Mouse (Mus musculus) left cerebral cortex, adult 8-10 months (tissue): ENCODE results near the gene Ptpn12. TPM values are rescaled to one million over a fixed set of nuclear protein-coding genes. Genes with fewer than 3 reads are reported as not detected.
"Not testable (repeated sequence)": the region's sequence is repeated elsewhere in the genome, so short reads cannot be mapped to it uniquely, and the experiment has no call there.

Experiments
- DNase-seq, 2 experiments: peaks; one replicate each; pipeline ENCODE4 v3.0.0; 2022; ENCODE audit warnings: low spot score in 2 of 2
- total RNA-seq, 4 experiments: library from RNA; stranded (reverse); gene quantifications; 2 replicates each; pipeline ENCODE4 v1.2.4; 2022

Gene Ptpn12
- total RNA-seq, 4 experiments from 2014 or later = 33.5 to 42.5 (median 37.1) TPM

DNA sequence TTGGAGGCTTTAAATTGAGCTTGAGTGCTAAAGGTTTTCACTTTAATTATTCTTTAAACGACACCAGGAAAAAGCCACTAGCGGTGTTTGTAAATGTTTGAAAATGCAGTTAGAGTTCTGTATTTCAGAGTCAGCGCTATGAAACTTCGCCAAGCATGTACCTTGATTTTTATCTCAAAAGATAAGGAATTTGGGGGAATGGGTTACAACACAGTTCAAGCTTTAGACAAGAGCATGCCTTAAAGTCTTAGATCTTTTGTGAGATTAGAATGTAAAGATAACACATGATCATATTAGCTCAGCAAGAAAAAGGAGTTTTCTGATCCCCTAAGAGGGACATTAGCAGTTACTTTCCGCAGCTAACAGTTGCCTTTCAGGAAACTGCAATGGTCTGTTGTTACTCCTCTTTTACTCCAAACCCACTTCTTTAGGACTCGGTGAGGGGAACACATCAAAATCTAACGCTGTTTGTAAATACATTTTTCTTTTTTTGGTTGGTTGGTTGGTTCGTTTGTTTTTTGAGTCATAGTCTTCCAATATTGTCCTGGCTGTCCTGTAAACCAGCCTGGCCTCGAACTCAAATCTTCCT lies 103.3 kb downstream of the Ptpn12 start:
- DNase-seq = no peak

DNA sequence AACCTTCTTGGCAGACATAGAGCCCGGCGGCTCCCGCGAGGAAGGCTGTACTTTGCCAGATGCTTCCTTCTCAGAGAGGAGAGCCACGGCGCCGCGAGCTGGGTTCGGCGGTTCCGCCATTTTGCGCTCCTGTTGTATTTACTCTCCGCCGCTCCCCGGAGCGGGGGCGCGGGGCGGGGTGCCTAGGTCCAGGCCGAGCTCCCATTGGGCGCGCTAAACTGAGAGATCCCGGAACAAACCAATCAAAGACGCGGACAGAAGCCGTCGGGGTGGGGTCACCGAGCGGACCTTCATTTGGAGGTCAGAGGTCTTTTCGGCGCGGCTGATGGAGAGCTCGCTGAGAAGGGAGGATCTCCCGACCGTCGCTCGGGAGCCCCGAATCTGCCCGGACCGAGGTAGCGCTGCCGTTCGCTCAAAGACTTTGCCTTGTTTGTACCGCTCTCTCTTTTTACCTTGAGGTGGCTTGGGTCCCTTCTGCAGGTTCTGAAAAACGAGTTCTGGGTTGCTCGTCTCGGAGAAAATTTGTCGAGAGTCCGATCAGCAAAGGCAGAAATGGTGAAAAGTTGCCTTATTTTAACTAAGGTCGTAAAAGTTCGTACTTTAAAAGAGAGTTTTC lies 103.9 kb downstream of the Ptpn12 start:
- DNase-seq = peak; percentile 91 to 95

DNA sequence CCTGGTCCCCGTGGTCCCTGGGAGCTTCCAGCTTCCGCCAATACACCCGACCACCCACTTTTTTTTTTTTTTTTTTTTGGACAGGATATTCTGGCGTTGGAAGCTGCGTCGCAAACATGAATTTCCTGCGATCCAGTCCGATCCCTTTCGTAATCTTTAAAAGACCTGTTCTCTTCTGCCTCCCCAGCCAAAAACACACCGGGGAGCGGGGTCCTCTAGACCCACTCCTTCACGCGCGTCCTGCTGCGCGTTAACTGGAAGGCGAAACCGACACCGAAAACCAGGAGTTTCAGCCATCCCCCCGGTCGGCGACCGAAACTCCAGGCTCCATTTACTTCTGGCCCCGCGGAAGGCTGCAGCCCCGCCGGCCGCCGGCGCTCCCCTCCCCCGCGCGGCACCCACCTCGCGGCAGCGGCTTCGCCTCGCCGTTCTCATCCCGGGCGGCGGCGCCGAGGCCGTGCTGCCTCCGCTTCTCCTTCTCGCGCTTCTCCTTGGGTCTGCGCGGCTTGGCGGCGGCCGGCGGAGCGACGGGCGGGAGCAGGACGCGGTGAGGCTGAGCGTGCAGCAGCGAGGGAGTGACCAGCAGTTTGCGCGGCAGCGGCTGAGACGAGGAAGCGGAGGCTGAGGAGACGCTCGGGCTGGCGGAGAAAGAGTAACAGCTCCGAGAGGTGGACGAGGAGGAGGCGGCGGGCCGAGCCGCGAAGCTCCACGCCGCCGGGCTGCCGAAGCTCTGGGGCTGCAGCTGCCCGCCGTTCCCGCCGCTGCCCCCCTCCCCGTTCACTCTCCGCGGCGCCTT lies 104.7 kb downstream of the Ptpn12 start:
- DNase-seq = peak; percentile 17 to 45

DNA sequence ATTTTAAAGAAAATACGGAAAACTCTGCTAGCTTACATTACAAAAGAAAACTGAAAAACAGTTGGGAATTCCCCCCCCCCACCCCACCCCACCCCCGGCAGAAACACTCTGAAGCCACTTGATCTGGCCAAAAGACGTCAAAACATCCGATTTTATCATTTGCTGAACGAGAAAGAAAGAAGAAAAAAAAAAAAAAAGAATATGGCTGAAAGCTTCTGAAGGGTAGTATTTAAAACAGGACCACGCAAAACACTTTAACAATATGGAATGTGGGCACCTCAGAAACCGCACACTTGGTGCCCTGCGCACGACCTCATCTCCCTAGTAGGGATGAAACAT lies 105.2 kb downstream of the Ptpn12 start:
- no peak for DNase-seq

DNA sequence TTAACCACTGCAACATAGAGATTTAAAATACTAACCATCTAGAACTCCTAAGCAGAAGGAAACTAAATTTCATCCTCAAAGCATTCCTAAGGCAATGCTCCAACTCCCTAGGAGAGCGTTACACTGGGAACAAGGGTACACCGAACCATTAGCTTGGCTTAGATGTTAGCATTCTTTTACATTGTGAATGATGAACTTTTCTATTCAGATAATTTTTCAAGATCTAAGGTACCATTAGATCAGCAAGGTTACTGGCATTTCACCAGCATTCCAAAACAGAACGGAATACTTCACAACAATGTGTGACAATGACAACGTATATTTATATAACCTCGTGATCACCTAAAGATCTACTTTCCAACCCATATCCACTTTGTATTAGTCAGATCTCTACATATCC lies 105.6 kb downstream of the Ptpn12 start:
- DNase-seq = no peak

DNA sequence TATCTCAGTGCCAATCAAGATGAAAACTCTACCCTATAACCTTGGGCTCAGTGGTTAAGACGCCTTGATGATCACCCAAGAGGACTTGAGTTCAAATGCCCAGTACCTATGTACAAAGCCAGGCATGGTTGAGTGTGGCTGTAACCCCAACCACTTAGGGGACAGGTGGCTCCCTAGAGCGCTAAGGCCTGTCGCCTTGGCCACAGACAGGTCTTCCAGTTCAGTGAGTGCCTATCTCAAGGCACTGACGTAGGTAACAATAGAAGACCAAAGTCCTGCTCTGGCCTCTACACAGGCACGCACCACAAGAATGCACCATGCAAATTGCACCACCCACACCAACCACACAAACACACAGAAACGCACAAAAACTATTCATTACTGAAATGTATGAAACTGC lies 108.8 kb downstream of the Ptpn12 start:
- no peak for DNase-seq

DNA sequence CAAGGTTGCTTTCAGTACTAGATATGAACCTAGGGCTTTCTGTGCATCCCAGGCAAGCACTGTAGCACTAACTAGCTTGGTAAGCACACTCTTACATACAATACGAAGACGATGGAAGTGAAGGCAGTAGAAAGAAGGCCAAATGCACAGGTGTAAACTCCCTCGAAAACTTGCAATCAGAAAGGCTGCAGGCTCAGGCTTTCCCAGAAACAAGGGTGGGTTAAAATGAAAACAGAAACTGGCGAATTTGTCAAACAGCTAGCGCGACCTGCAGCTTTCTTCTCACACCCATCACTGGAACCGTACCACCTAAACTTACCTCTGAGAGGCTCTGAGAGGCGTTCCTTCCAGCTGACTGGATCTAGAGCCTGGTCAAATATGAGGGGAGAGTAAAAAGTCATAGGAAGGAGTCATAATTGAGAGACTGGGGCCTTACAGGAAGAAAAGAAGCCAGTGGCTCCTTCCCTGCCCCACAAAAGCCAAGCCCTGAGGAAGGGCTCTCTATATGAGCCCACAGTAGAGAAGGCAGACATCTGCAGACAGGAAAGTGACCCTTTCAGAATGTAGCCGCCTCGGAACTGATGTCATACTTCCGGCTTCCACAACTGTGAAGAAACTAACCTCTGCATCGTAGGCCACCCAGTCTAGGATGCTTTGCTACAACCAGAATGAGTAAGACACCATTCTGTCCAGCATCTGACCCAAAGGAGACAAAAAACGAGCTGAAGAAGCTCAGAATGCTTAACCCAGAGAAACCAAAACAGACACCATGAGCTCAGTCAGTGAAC lies 110.6 kb downstream of the Ptpn12 start:
- DNase-seq = no peak

DNA sequence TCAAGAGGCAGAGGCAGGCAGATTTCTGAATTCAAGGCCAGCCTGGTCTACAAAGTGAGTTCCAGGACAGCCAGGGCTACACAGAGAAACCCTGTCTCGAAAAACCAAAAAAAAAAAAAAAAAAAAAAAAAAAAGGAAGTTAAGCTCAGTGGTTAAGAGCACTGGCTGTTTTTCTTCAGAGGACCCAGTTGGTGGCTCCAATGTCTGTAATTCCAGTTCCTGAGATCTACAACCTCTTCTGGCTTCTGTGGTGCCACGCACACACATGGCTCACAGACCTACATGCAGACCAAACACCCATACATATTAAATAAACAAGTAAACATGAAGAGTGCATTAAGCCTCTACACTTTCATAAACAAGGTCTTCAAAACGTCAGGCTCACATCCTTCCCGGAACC lies 111.9 kb downstream of the Ptpn12 start:
- not testable (repeated sequence) for DNase-seq

DNA sequence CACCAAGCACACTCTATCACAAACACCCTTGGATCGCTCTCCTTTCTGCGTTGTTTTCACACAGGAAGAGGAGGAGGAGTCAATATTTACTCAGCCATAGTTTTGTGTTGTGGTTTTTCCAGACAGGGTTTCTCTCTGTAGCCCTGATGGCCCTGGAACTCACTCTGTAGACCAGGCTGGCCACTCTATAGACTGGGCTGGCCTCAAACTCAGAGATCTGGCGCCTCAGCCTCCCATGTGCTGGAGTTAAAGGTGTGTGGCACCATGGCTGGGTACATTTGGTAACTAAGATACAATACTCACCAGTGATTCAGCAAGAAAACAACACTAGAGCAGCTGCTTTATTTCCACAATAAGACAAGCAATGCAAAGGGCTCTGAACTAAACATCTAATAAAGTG lies 113.2 kb downstream of the Ptpn12 start:
- DNase-seq = no peak

DNA sequence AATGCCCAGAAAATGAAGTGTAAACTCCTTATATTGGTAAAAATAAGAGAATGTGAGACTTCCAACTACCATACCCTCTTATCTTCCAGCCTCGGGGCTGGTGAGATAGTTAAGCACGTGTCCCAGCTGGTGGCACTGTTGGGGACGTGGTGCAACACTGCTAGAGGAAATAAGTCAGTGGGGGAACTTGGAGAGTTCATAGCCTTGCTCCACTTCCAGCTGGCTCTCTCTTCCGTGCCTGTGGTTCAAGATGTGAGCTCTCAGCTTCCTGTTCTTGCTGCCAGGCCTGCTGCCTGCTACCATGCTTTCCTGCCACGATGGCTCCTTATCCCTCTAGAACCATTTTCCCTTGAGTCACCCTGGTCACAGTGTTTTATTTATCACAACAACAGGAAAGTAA lies 114.5 kb downstream of the Ptpn12 start:
- DNase-seq = no peak

DNA sequence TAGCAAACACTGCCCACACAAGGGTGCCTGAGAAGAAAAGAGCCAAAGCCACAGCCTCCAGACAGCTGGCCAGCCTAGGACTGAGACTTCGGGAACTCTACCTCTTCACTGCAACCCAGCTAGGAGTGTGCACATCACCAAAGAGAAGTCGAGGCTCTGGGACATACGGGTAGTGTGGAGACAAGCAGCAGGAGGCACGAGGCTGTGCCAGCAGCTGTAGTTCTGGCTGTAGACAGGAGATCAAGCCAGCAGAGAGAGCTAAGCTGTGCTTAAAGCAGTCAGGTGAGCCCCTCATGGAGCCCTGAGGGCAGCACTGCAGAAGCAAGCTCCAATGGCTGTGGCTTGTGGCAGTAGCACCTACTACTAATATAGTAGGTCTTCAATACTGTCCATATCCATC lies 115.0 kb downstream of the Ptpn12 start:
- no peak for DNase-seq

DNA sequence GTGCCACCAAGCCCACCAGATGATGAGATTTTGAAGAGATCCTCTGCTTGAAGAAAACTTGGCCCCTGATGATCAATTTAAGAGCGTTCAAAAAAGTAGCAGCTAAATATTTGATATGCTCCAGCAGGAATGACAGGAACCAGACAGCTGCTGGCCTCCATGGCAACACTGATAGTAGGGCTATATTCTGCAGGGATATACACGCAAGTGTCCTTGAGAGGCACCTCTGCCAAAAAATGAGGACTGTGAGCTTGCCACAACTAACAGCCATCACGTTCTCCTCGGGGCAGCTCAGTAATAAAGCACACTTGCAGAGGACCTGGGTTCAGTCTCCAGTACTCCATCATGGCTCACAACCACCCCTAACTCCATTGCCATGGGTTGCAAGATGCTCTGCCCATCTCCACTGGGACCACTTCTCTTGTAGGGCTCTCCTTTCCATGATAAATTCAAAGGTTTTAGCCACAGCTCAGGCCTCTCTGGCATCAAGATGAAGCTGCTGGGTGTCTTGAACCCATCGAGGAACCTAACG lies 115.6 kb downstream of the Ptpn12 start:
- no peak for DNase-seq

DNA sequence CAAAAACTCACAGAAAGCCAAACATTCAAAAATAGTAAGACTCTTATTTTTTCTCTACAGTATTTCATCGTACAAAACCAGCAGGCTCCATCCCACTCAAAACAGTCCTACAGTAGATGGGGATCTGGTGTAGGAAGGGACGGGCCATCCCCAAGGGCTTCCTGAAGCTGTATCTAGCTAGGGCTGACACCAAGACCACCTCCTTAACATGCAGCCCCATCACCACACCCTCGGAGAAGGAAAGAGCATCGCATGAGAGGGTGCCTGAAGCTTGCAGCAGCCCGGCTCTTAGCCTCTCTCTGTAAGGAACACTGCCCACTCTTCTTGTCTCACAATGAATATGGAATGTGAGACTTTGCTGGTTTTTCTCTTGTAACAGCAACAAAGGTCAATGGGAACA lies 117.2 kb downstream of the Ptpn12 start:
- no peak for DNase-seq

Other genes starting within 250 kb of the Ptpn12 start
- gene Phtf2, start 173.8 kb downstream of the Ptpn12 start, total RNA-seq = 10 to 100 TPM; 14.1 to 16.6 (median 15.0) TPM
- gene Tmem60, start 173.7 kb downstream of the Ptpn12 start, total RNA-seq = 10 to 100 TPM; 23.1 to 25.3 (median 24.4) TPM
- gene Rsbn1l, start 99.5 kb downstream of the Ptpn12 start, total RNA-seq = 10 to 100 TPM; 17.9 to 19.3 (median 19.0) TPM
- gene Gsap, start 130.3 kb upstream of the Ptpn12 start, total RNA-seq = 1 to 10 TPM; 5.5 to 9.1 (median 7.4) TPM